Mouse (Mus musculus) brain, embryonic 14.5 days (tissue): ENCODE results near the gene Npnt.

Source experiments
- CTCF ChIP-seq: fragments of 200-500 bp; IDR thresholded peaks from 2 replicates; pipeline ENCODE4 v1.5.1; 2012; ENCODE audit warnings: inconsistent platforms, mild to moderate bottlenecking, moderate library complexity, borderline replicate concordance; ENCODE audit not compliant: insufficient read depth, insufficient read length; ENCODE audit errors: extremely low read depth
- POLR2A ChIP-seq: fragments of 200-500 bp; IDR thresholded peaks from 2 replicates; pipeline ENCODE4 v1.6.1; 2012; ENCODE audit warnings: mild to moderate bottlenecking, inconsistent platforms, borderline replicate concordance; ENCODE audit not compliant: poor library complexity, insufficient read depth, insufficient read length, severe bottlenecking; ENCODE audit errors: extremely low read depth

- no peak for TF ChIP-seq CTCF
- TF ChIP-seq POLR2A = no peak
Measured at GRCm38 (mm10) chr3:132981968-132982367, 31.9 kb upstream of the Npnt start.
